In the genomic region with DNA sequence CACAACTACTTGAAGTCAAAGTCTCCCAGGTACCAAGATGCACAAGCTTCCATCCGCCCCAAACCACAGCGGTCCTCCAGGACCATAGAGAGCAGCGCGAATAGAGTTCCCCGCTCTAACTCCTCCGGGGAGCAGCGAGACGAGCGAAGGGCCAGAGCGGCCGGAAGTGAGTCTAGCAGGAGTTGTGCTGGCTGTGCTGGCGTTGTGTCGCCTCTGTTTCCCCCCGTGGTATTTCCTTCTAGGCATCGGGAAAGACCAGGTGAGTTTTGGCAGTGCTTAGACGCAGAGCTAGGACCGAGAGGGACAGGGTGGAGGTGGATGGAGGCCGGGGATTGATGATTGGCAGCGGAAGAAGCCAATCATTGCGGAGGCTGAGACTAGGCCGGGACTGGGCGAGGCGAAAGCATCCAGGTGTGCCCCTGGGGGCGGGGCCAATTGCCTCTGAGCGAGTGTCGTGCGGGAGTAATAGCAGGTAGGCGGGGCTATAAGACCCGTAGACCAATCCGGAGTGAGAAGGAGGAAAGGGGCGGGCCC, we compare ENCODE assay signal across 7 mouse cellular contexts. TPM values are rescaled to one million over a fixed set of nuclear protein-coding genes. Genes with fewer than 3 reads are reported as not detected.
DNase-seq lines count a peak whose midpoint lies in the region; ATAC-seq lines count a peak whose summit lies in the region.

No protein-coding gene starts in this region.

- peak; percentile 94 for DNase-seq in adrenal gland, postnatal 10 days
- DNase-seq in embryonic facial prominence, embryonic 10.5 days (ENCODE audit: low spot score) = peak; percentile 98
- DNase-seq in heart, adult 11 months = peak; percentile 100
- DNase-seq in kidney, adult 18-20 months = peak; percentile 97
- DNase-seq in limb, embryonic 11.5 days (ENCODE audit: low spot score) = peak; percentile 99
- peak; percentile 98 for DNase-seq in midbrain, embryonic 14.5 days
- peak; percentile 96 to 97 for DNase-seq in spleen, adult 18-20 months

- H3K4me2 ChIP-seq in limb, embryonic 11.5 days (ENCODE audit: low read depth, severe bottlenecking) = peak overlapping the region; percentile 77
- peak overlapping the region; percentile 84 for H3K4me2 ChIP-seq in midbrain, embryonic 14.5 days (ENCODE audit: low read length)

- under 1% methylated on average over 31 of the region's 31 CpGs for WGBS in embryonic facial prominence, embryonic 10.5 days
- 0% methylated on average over 31 of the region's 31 CpGs for WGBS in limb, embryonic 11.5 days
- WGBS in midbrain, embryonic 14.5 days = under 1% methylated on average over 31 of the region's 31 CpGs

- peak overlapping the region; percentile 80 for H3K4me3 ChIP-seq in embryonic facial prominence, embryonic 10.5 days
- peak overlapping the region; percentile 59 for H3K4me3 ChIP-seq in limb, embryonic 11.5 days (ENCODE audit: low read depth, low read length)
- peak overlapping the region; percentile 59 for H3K4me3 ChIP-seq in midbrain, embryonic 14.5 days (replicated peaks; ENCODE audit: low read depth, low read length)

- H3K27me3 ChIP-seq in embryonic facial prominence, embryonic 10.5 days (replicated peaks; ENCODE audit: low read depth, poor library complexity, severe bottlenecking) = peaks cover 19% of the 10 kb centered on the region
- H3K27me3 ChIP-seq in limb, embryonic 11.5 days (ENCODE audit: control insufficient read depth, insufficient read depth, low read length) = peaks cover 13% of the 10 kb centered on the region
- peaks cover 8% of the 10 kb centered on the region; the same call in 1 of the 2 replicates for H3K27me3 ChIP-seq in midbrain, embryonic 14.5 days (ENCODE audit: control insufficient read depth, insufficient read depth, low read length)

- H3K9me3 ChIP-seq in embryonic facial prominence, embryonic 10.5 days = no peaks in the 10 kb centered on the region
- no peaks in the 10 kb centered on the region for H3K9me3 ChIP-seq in limb, embryonic 11.5 days (ENCODE audit: control insufficient read depth, low read length)
- no peaks in the 10 kb centered on the region for H3K9me3 ChIP-seq in midbrain, embryonic 14.5 days (ENCODE audit: control insufficient read depth, low read length)

- peaks cover 29% of the 10 kb centered on the region for H3K36me3 ChIP-seq in embryonic facial prominence, embryonic 10.5 days (replicated peaks)
- H3K36me3 ChIP-seq in limb, embryonic 11.5 days (ENCODE audit: control insufficient read depth, insufficient read depth, low read length) = no peaks in the 10 kb centered on the region
- H3K36me3 ChIP-seq in midbrain, embryonic 14.5 days (ENCODE audit: control insufficient read depth, insufficient read depth, low read length) = peaks cover 18% of the 10 kb centered on the region

- peak overlapping the region; percentile 77 for H3K9ac ChIP-seq in limb, embryonic 11.5 days (ENCODE audit: low read length)
- H3K9ac ChIP-seq in midbrain, embryonic 14.5 days (replicated peaks; ENCODE audit: low read length) = peak overlapping the region; percentile 67

- peak; percentile 97 for ATAC-seq in limb, embryonic 11.5 days (ENCODE audit: insufficient number of reproducible peaks, low FRiP score, low TSS enrichment, low read depth)
- ATAC-seq in midbrain, embryonic 14.5 days (ENCODE audit: low FRiP score, low TSS enrichment) = peak; percentile 94

- peaks cover 43% of the 10 kb centered on the region for H3K4me1 ChIP-seq in embryonic facial prominence, embryonic 10.5 days
- peaks cover 15% of the 10 kb centered on the region for H3K4me1 ChIP-seq in limb, embryonic 11.5 days (ENCODE audit: control insufficient read depth, insufficient read depth, low read length)
- peaks cover 28% of the 10 kb centered on the region for H3K4me1 ChIP-seq in midbrain, embryonic 14.5 days (ENCODE audit: control insufficient read depth, insufficient read depth, low read length)

- H3K27ac ChIP-seq in embryonic facial prominence, embryonic 10.5 days (replicated peaks) = peak overlapping the region; percentile 95
- H3K27ac ChIP-seq in limb, embryonic 11.5 days (replicated peaks; ENCODE audit: low read depth, low read length) = peak overlapping the region; percentile 83
- peak overlapping the region; percentile 82 for H3K27ac ChIP-seq in midbrain, embryonic 14.5 days (replicated peaks; ENCODE audit: low read depth, low read length)

RNA-seq across cellular contexts. Expression of gene Ercc1, which starts 0.4 kb away (rescaled TPM):
- total RNA-seq in adrenal gland, postnatal 10 days (2021) = 10 to 100 TPM; 37.1 to 41.3 TPM
- 102 and 107 TPM in 2 replicates for polyA plus RNA-seq in embryonic facial prominence, embryonic 10.5 days (2016; fragmentation: Nextera tagmentation; extraction: Ambion mirVana)
- polyA plus RNA-seq in limb, embryonic 11.5 days (2014; fragmentation: Nextera tagmentation; extraction: Ambion mirVana) = 104 and 114 TPM in 2 replicates
- 78.9 and 97.7 TPM in 2 replicates for polyA plus RNA-seq in midbrain, embryonic 14.5 days (2014; fragmentation: Nextera tagmentation; extraction: Ambion mirVana)

RNA-seq across cellular contexts. Expression of gene Cd3eap, which starts 14.3 kb away (rescaled TPM):
- 10 to 100 TPM; 11.5 to 11.7 TPM for total RNA-seq in adrenal gland, postnatal 10 days (2021)
- 26.8 and 28.9 TPM in 2 replicates for polyA plus RNA-seq in embryonic facial prominence, embryonic 10.5 days (2016; fragmentation: Nextera tagmentation; extraction: Ambion mirVana)
- polyA plus RNA-seq in limb, embryonic 11.5 days (2014; fragmentation: Nextera tagmentation; extraction: Ambion mirVana) = 21.1 and 24.8 TPM in 2 replicates
- 16.4 and 18.9 TPM in 2 replicates for polyA plus RNA-seq in midbrain, embryonic 14.5 days (2014; fragmentation: Nextera tagmentation; extraction: Ambion mirVana)

RNA-seq across cellular contexts. Expression of gene Ppp1r13l, which starts 14.5 kb away (rescaled TPM):
- total RNA-seq in adrenal gland, postnatal 10 days (2021) = 1 to 10 TPM; 5.0 to 6.0 TPM
- polyA plus RNA-seq in embryonic facial prominence, embryonic 10.5 days (2016; fragmentation: Nextera tagmentation; extraction: Ambion mirVana) = 6.9 and 7.1 TPM in 2 replicates
- 6.6 and 8.7 TPM in 2 replicates for polyA plus RNA-seq in limb, embryonic 11.5 days (2014; fragmentation: Nextera tagmentation; extraction: Ambion mirVana)
- polyA plus RNA-seq in midbrain, embryonic 14.5 days (2014; fragmentation: Nextera tagmentation; extraction: Ambion mirVana) = 1.6 and 1.9 TPM in 2 replicates

RNA-seq across cellular contexts. Expression of gene Fosb, which starts 35.2 kb away (rescaled TPM):
- total RNA-seq in adrenal gland, postnatal 10 days (2021) = 10 to 100 TPM in 1 of 2 experiments, 1 to 10 TPM in 1; 1.2 to 12.9 TPM
- 0.09 TPM in 1 of 2 replicates, not detected in the other for polyA plus RNA-seq in embryonic facial prominence, embryonic 10.5 days (2016; fragmentation: Nextera tagmentation; extraction: Ambion mirVana)
- polyA plus RNA-seq in limb, embryonic 11.5 days (2014; fragmentation: Nextera tagmentation; extraction: Ambion mirVana) = 0.06 TPM in 1 of 2 replicates, not detected in the other
- not detected in 2 replicates for polyA plus RNA-seq in midbrain, embryonic 14.5 days (2014; fragmentation: Nextera tagmentation; extraction: Ambion mirVana)

RNA-seq across cellular contexts. Expression of gene Ercc2, which starts 36.8 kb away (rescaled TPM):
- 10 to 100 TPM; 18.8 to 29.0 TPM for total RNA-seq in adrenal gland, postnatal 10 days (2021)
- polyA plus RNA-seq in embryonic facial prominence, embryonic 10.5 days (2016; fragmentation: Nextera tagmentation; extraction: Ambion mirVana) = 28.1 and 28.8 TPM in 2 replicates
- 11.8 and 13.5 TPM in 2 replicates for polyA plus RNA-seq in limb, embryonic 11.5 days (2014; fragmentation: Nextera tagmentation; extraction: Ambion mirVana)
- polyA plus RNA-seq in midbrain, embryonic 14.5 days (2014; fragmentation: Nextera tagmentation; extraction: Ambion mirVana) = 21.6 and 27.9 TPM in 2 replicates

Comparison
In these comparisons a context has a peak if more than half of its experiments do, and no peak if none do; other contexts are left out.
1. Peak in every context shown above with its lines: DNase-seq, ATAC-seq, H3K4me3 ChIP-seq and H3K27ac ChIP-seq.